8 mouse cellular contexts compared by ENCODE assay signal in genomic region chr11:103346236-103346635, GRCm38 (mm10). TPM values are rescaled to one million over a fixed set of nuclear protein-coding genes. Genes with fewer than 3 reads are reported as not detected.
A peak's percentile ranks its signal among the peaks of the same experiment; 100 is the strongest.
DNase-seq lines count a peak whose midpoint lies in the region; ATAC-seq and TF ChIP-seq lines count a peak whose summit lies in the region.

No protein-coding gene starts in this region.

- ATAC-seq in heart, postnatal 0 days (ENCODE audit: insufficient read depth, low read depth) = peak; percentile 47; the same call in 1 of the 2 replicates
- ATAC-seq in lung, embryonic 16.5 days (ENCODE audit: low read depth) = peak; percentile 57; the same call in 1 of the 2 replicates
- ATAC-seq in hindbrain, embryonic 13.5 days (ENCODE audit: low FRiP score) = no peak

- no peaks in the 10 kb centered on the region for H3K36me3 ChIP-seq in heart, postnatal 0 days (replicated peaks; ENCODE audit: control insufficient read depth, insufficient read depth, low read length)
- H3K36me3 ChIP-seq in lung, embryonic 16.5 days (ENCODE audit: control insufficient read depth, insufficient read depth, low read length) = peaks cover 4% of the 10 kb centered on the region; the same call in 1 of the 2 replicates
- H3K36me3 ChIP-seq in small intestine, adult 2 months (ENCODE audit: control insufficient read depth, insufficient read depth, low read length) = peaks cover 19% of the 10 kb centered on the region
- H3K36me3 ChIP-seq in hindbrain, embryonic 13.5 days = no peaks in the 10 kb centered on the region

- TF ChIP-seq CTCF in heart, postnatal 0 days (IDR thresholded peaks at IDR 0.05; ENCODE audit: low read depth) = no peak
- TF ChIP-seq CTCF in small intestine, adult 2 months (IDR thresholded peaks at IDR 0.05; ENCODE audit: extremely low read depth, insufficient read length, insufficient replicate concordance, low read depth, low read length) = no peak

- H3K4me1 ChIP-seq in heart, postnatal 0 days (ENCODE audit: control insufficient read depth, insufficient read depth) = peaks cover 7% of the 10 kb centered on the region; the same call in 1 of the 2 replicates
- peaks cover 18% of the 10 kb centered on the region for H3K4me1 ChIP-seq in lung, embryonic 16.5 days (replicated peaks; ENCODE audit: control insufficient read depth, insufficient read depth, low read length)
- H3K4me1 ChIP-seq in small intestine, adult 2 months (ENCODE audit: control insufficient read depth, insufficient read depth, insufficient read length, low read length) = peaks cover 45% of the 10 kb centered on the region
- H3K4me1 ChIP-seq in hindbrain, embryonic 13.5 days (replicated peaks) = 0 out of 2 replicates have a peak, but pooled peaks cover 4% of the 10 kb centered on the region

- no peak overlapping the region for H3K4me2 ChIP-seq in heart, postnatal 0 days (ENCODE audit: low read depth, low read length)
- H3K4me2 ChIP-seq in lung, embryonic 16.5 days (ENCODE audit: low read depth, low read length) = no peak overlapping the region
- no peak overlapping the region for H3K4me2 ChIP-seq in hindbrain, embryonic 13.5 days

- WGBS in heart, postnatal 0 days = 45% methylated on average over 7 of the region's 7 CpGs
- WGBS in lung, embryonic 16.5 days = 50% methylated on average over 7 of the region's 7 CpGs
- WGBS in small intestine, adult 2 months = 21% methylated on average over 7 of the region's 7 CpGs
- 81% methylated on average over 7 of the region's 7 CpGs for WGBS in hindbrain, embryonic 13.5 days

- DNase-seq in heart, postnatal 0 days (ENCODE audit: low spot score) = no peak
- DNase-seq in heart, postnatal 14 days = no peak
- no peak for DNase-seq in lung, postnatal 4 days
- DNase-seq in induced T-regulatory cell, adult 2 months (ENCODE audit: low read depth) = peak; percentile 52
- DNase-seq in embryo, embryonic 10 days (ENCODE audit: low spot score) = no peak

- no peak overlapping the region for H3K27ac ChIP-seq in heart, postnatal 0 days (ENCODE audit: low read depth)
- H3K27ac ChIP-seq in lung, embryonic 16.5 days (ENCODE audit: low read length) = peak overlapping the region; percentile 61
- peak overlapping the region; percentile 96 for H3K27ac ChIP-seq in small intestine, adult 2 months (ENCODE audit: insufficient read depth, low read depth, low read length)
- H3K27ac ChIP-seq in hindbrain, embryonic 13.5 days = no peak overlapping the region

- no peak for TF ChIP-seq POLR2A in small intestine, adult 2 months (IDR thresholded peaks at IDR 0.05; ENCODE audit: low read depth, low read length)

- no peak overlapping the region for H3K4me3 ChIP-seq in heart, postnatal 0 days (ENCODE audit: low read depth, low read length)
- no peak overlapping the region for H3K4me3 ChIP-seq in lung, embryonic 16.5 days (ENCODE audit: low read length)
- H3K4me3 ChIP-seq in small intestine, adult 2 months (ENCODE audit: low read depth, low read length) = peak overlapping the region; percentile 36
- H3K4me3 ChIP-seq in hindbrain, embryonic 13.5 days = no peak overlapping the region

- TF ChIP-seq EP300 in heart, postnatal 0 days (IDR thresholded peaks at IDR 0.05; ENCODE audit: low read depth) = no peak

- H3K9ac ChIP-seq in heart, postnatal 0 days (replicated peaks; ENCODE audit: low read depth, low read length) = 0 out of 2 replicates have a peak overlapping the region, but pooled peaks have one; percentile 20
- H3K9ac ChIP-seq in lung, embryonic 16.5 days (ENCODE audit: low read length) = peak overlapping the region; percentile 36
- no peak overlapping the region for H3K9ac ChIP-seq in hindbrain, embryonic 13.5 days

- H3K9me3 ChIP-seq in heart, postnatal 0 days (replicated peaks; ENCODE audit: control insufficient read depth, low read length) = no peaks in the 10 kb centered on the region
- no peaks in the 10 kb centered on the region for H3K9me3 ChIP-seq in lung, embryonic 16.5 days (ENCODE audit: control insufficient read depth, low read length)
- H3K9me3 ChIP-seq in hindbrain, embryonic 13.5 days = no peaks in the 10 kb centered on the region

- H3K27me3 ChIP-seq in heart, postnatal 0 days (ENCODE audit: control insufficient read depth, insufficient read depth, low read length) = no peaks in the 10 kb centered on the region
- H3K27me3 ChIP-seq in lung, embryonic 16.5 days (ENCODE audit: control insufficient read depth, insufficient read depth, low read depth, low read length) = no peaks in the 10 kb centered on the region
- H3K27me3 ChIP-seq in small intestine, adult 2 months (ENCODE audit: control insufficient read depth, insufficient read depth, low read length) = no peaks in the 10 kb centered on the region
- 0 out of 2 replicates have a peak, but pooled peaks cover 3% of the 10 kb centered on the region for H3K27me3 ChIP-seq in hindbrain, embryonic 13.5 days

- intact Hi-C loops in heart, postnatal 14 days (cut with DNase I) = no loop called here

RNA-seq across cellular contexts. Expression of gene Arhgap27, which starts 17.3 kb away (rescaled TPM):
- 9.7 and 15.1 TPM in 2 replicates for total RNA-seq in heart, postnatal 0 days (2014; rRNA removed; ENCODE audit: low replicate concordance)
- polyA plus RNA-seq in heart, postnatal 0 days (2015; fragmentation: Nextera tagmentation; extraction: Ambion mirVana) = 5.4 and 6.5 TPM in 2 replicates
- 10 to 100 TPM; 27.2 to 29.1 TPM for total RNA-seq in heart, postnatal 14 days (2021)
- polyA plus RNA-seq in lung, embryonic 16.5 days (2015; fragmentation: Nextera tagmentation; extraction: Ambion mirVana) = 14.1 and 15.7 TPM in 2 replicates
- 105 and 122 TPM in 2 replicates for polyA plus RNA-seq in small intestine, adult 2 months (2012; rRNA removed)
- 3.2 and 3.4 TPM in 2 replicates for polyA plus RNA-seq in hindbrain, embryonic 13.5 days (2015; fragmentation: Nextera tagmentation; extraction: Ambion mirVana)

Comparison
In these comparisons a context has a peak if more than half of its experiments do, and no peak if none do; other contexts are left out.
1. H3K27ac ChIP-seq: peak in lung, embryonic 16.5 days (single experiment) and small intestine, adult 2 months (single experiment); none in heart, postnatal 0 days (single experiment) and hindbrain, embryonic 13.5 days (single experiment).